Mouse (Mus musculus): ENCODE measurements at regions not wholly inside any gene's neighbourhood (a gene's known extent, or its start where the extent isn't known, plus 50 kb on each side); places are given as distances from the start of the nearest gene placed in this dataset.

DNA sequence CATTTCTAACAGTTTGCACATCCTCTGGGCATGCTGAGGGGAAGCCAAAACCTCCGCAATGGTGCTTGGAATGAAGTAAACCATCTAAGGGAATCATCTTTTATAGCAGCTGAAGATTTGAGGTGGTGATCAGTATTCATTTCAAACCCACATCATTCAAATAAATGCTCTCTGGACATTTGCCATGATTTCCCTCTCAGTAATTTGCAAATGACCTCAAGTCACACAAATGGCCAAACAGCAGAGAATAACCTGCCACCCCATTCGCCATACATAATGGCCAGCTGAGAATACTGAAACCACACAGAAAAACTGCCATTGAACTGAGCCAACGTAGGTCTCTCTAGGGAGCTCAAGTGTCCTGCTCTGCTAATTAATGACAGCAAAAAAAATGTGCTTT, 230.3 kb upstream of the Runx1 start:
- DNase-seq, result no peak

GRCm38 (mm10) chr16:93055545-93055944, 229.6 kb upstream of the Runx1 start:
- no peak for DNase-seq

DNA sequence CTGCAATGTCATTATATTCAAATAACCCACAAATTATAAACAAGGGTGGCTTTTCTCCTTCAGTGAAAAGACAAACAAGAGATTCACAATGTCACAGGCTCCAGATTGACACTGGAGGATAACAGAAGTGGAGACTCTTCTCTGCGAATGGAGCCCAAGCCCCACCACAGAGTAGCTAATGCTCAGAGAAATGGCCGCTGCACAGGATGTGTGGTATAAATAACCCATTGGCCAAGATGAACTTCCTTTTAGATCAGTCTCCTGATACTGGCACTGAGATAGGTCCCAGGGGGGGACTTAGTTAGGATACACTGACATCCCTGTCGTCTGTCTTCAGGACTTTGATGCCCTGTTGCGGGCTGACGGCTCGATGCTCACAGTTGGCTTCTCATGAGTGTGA, 225.3 kb upstream of the Runx1 start:
- DNase-seq, result no peak

GRCm38 (mm10) chr16:93048418-93048932, 222.5 kb upstream of the Runx1 start:
- DNase-seq, result no peak

- DNase-seq, result no peak
These were observed 221.6 kb upstream of the Runx1 start for GRCm38 (mm10) chr16:93047594-93047993.

DNA sequence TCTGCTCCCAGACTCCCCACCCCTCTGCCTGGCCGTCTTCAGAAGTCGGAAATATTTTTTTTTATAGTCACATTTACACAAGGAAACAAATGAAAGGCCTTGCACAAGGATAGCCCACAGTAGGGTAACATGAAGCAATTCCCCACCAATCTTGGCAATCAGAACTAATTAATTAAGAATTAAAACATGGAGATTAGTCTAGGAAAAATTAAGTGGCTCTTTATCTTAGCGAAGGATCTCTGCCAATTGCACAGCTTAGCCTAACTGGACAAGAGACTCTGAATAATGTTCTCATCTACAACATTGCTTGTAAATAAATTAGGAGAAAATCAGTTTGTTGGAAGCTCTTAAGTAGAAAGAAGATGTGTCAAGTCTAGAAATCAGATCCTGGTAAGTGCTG, 220.3 kb upstream of the Runx1 start:
- DNase-seq, result no peak

DNA sequence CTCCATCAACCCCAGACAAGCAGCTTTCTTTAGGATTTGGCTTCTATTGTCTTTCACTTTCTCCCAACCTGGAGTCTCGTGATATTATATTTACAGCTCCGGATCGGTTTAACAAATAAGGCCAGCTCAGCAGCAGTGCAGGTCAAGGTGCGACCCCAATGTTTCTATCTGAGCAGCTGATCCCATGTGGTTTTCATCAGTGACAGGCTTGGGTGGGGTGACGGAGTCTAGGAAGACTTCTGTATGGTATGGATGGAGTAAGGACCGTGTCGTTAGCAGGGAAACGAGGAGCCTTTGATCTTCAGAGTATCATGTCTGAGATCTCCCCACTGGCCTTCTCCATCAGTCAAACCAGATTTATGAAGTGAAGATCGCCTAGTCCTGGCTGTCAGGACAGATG, 217.4 kb upstream of the Runx1 start:
- DNase-seq, result no peak

DNA sequence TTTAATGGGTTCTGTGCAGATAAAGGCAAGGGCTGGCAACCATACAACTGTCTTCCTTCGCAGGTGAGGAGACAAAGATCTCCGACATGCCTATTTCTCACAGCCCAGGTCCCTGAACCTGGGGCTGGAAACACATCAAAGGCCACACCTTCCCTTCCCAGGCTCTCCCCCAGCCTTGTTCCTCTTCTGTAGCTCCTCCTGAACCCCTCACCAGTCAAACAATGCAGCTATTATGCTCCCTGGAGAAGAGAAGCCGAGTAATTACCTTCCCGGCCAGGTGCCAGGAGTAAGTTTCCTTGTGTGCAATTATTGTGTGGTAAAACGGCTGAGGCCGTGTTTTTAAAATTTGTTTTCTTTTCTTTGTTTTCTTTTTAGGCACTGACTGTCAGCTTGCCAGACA, 217.0 kb upstream of the Runx1 start:
- DNase-seq, result no peak

- DNase-seq, result no peak
These were observed 216.5 kb upstream of the Runx1 start for GRCm38 (mm10) chr16:93042491-93042890.

GRCm38 (mm10) chr16:93041887-93042286, 215.9 kb upstream of the Runx1 start:
- DNase-seq, result no peak

- no peak for DNase-seq
These were observed 215.4 kb upstream of the Runx1 start for GRCm38 (mm10) chr16:93041399-93041798.

DNA sequence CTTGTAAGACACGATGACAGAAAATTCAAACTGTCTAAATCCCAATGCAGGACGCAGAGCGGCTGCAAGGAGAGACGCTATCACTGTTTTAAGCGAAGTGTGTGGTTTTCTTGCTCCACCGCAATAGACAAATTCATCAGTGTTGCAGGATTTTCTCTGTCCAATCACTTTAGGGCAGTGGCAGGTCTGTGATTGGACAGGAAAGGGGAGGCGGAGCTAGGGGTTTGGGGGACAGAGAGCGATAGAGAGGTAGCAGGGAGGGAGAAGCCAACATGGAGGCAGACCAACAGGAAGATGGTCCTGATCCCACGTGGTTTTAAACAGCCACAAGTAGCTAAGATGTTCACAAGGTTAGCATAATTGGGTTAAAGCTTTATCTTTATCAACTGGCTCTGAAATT, 209.7 kb upstream of the Runx1 start:
- DNase-seq, result no peak

GRCm38 (mm10) chr16:93033943-93034342, 208.0 kb upstream of the Runx1 start:
- no peak for DNase-seq

DNA sequence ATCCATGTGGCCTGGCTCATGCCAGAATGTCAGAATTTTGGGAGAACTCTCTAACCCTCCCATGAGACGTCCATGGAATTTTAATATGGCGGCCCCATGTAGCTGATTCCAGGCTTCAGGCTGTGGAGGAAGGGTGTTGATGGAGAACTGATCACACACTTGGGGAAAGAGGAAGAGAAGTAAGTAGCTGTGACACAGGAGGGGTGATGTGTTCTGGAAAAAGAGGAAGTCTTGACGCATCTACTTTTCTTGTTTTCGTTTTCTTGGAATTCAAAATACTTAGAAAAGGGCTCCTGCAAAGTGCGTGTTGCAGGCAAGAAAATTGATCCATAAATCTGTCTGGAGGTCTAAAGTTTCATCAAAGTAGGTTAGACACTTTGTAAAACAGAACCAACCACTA, 205.7 kb upstream of the Runx1 start:
- no peak for DNase-seq

DNA sequence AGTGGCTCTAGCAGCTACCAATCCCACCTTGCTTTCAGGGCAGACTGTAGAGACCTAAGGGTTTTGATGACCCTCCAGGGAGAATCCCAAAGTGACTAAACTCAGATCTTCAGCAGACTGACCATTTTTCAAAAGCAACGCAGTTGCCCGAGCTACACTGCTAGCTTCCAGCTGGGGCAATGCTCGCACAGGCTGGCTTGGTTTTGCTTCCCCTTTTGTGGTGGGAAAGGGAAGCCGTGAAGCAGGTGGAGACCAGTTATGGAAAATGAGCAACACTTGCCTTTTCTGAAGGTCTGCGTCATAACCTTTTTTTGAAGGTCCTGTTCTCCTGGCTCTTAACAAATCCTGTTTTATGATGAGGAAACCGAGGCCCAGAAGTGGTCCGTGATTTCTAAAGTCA, 202.7 kb upstream of the Runx1 start:
- DNase-seq, result no peak

- no peak for DNase-seq
These were observed 202.1 kb upstream of the Runx1 start for GRCm38 (mm10) chr16:93028016-93028415.

GRCm38 (mm10) chr16:93026094-93026648, 200.2 kb upstream of the Runx1 start:
- no peak for DNase-seq

- DNase-seq, result no peak
These were observed 194.0 kb upstream of the Runx1 start for GRCm38 (mm10) chr16:93019800-93020555.

GRCm38 (mm10) chr16:93018766-93019165, 192.8 kb upstream of the Runx1 start:
- no peak for DNase-seq

DNA sequence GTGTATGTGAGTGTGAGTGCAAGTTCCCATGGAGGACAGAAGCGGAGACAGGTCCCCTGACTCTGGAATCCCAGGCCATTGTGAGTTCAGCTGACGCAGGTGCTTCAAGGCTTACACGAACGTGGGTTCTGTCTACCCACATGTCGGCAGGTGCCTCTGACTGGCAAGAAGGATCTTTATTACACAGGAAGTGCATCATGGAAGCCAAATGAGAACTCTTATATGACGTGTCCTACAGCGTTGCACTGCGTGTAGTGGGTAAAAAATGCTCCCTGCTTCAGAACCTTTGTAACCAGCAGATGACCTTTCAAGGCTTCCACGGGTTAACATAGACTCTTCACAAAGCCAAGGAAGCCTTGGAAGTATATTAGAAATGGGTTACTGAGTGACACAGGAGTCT, 191.1 kb upstream of the Runx1 start:
- no peak for DNase-seq

DNA sequence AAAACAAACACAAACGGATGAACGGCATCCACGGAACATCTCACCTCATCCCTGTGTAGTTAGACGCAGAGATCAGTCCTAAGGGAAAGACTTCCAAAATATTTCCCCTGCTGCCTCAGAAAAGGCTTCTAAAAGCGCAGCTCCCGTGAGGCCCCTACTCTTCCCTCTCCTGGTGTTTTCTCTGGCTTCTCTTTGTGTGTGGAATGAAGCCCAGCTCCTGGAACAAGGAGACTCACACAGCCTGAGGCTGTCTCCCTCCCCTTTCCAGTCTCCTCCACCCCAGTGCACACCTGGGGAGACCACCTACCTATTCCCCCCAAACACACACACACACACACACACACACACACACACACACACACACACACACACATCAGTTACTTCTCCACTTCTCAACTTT, 189.7 kb upstream of the Runx1 start:
- DNase-seq, result no peak

DNA sequence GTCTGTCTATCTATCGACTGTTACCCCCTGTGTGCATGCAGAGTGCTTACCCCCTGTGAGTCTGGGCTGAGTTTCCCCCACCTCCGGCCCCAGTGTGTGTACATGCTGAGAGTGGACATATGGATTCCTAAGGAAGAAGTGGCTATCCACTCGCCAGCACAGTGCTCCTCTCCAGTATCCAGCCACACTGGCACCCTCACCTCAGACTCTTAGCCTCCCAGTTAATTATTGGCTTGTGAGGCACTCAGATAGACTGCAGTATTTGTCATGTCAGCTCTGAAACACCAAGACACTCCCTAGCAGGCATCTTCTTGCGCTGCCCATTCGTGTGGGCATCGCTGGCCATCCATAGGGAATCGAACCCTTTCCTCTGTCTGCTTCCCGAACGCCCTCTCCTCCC, 189.0 kb upstream of the Runx1 start:
- no peak for DNase-seq

DNA sequence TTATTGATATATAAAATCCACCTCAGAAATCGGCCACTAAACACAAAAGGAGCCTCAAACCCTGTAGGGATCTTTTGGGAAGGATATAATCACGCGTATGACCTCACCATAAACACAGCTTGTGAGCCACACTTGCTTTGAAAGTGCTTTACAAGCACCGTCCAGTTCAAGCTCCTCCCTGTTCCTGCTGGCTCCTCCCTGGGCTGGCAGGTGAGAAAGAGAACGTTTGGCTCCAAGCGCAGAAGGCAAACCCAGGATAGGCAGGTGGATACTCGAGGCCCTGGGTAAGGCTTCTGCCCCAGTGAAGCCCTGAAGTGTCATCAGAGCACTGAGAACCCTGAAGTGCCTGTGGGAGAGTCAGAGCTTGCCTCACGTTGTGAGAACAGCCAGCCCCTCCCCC, 187.9 kb upstream of the Runx1 start:
- DNase-seq, result no peak

DNA sequence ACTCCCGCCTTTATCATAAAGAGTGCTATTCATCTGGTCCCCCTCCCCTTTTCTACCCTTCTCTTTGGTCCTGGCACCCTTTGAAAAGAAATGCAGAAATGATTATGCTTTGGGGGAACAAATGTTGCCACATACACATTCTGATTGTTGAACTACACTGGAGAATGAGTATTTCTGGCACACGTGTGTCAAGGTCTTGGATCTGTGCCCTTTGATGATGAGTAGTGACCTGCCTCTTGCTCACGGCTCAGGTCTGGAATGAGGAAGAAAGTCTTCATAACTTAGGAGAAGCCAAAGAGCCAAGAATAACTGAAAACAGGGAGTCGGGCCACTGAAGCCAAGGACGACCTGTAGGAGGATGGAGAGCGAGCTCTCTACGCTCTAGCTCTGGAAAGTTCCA, 187.3 kb upstream of the Runx1 start:
- no peak for DNase-seq

GRCm38 (mm10) chr16:93011474-93011873, 185.5 kb upstream of the Runx1 start:
- no peak for DNase-seq

Measured in heart, postnatal 4 days (tissue).